Comparison of ENCODE assay signal across 18 mouse cellular contexts in genomic region chr11:68433534-68433933, GRCm38 (mm10). TPM values are rescaled to one million over a fixed set of nuclear protein-coding genes. Genes with fewer than 3 reads are reported as not detected.
"Had no signal": no experiment of that assay in that cellular context is flagged by ENCODE, and none has a peak within 500 bp of the region (broad histone marks: within the 10 kb centered on the region; RNA-seq: fewer than 3 reads in every experiment).

No protein-coding gene starts in this region.

- H3K4me3 ChIP-seq: layer of hippocampus, adult 2 months; midbrain, embryonic 10.5 days; myocyte; neural tube, embryonic 12.5 days had no signal

- H3K36me3 ChIP-seq: limb, embryonic 13.5 days; liver, embryonic 15.5 days; midbrain, embryonic 10.5 days; neural tube, embryonic 12.5 days had no signal

- H3K9ac ChIP-seq: limb, embryonic 13.5 days; liver, embryonic 15.5 days; lung, embryonic 14.5 days; neural tube, embryonic 12.5 days had no signal

- DNase-seq: kidney, adult 11 months; kidney, adult 9 months; kidney, postnatal 10 days; kidney, postnatal 4 days; left cerebral cortex, postnatal 4 days; lung, embryonic 14.5 days; lung, postnatal 14 days; midbrain, embryonic 14.5 days; spleen, adult 18-20 months; thymus, postnatal 14 days had no signal

- H3K9me3 ChIP-seq: limb, embryonic 13.5 days; liver, embryonic 15.5 days; midbrain, embryonic 10.5 days; neural tube, embryonic 12.5 days had no signal

- H3K27ac ChIP-seq: layer of hippocampus, adult 2 months; limb, embryonic 13.5 days; liver, embryonic 15.5 days; midbrain, embryonic 10.5 days; neural tube, embryonic 12.5 days had no signal

- H3K4me2 ChIP-seq: liver, embryonic 11.5 days had no signal

RNA-seq across cellular contexts. Expression of gene Ntn1, which starts 32.9 kb away (rescaled TPM):
- total RNA-seq: neutrophil, adult 5-6 weeks had no signal
